Mouse (Mus musculus) stomach, embryonic 16.5 days (tissue): ENCODE results near the gene Mier3. TPM values are rescaled to one million over a fixed set of nuclear protein-coding genes. Genes with fewer than 3 reads are reported as not detected.

Experiments used
- ATAC-seq: fragments of 200-750 bp; cut with Nextera tagmentation; 2 replicates; pipeline ENCODE4 v1.8.0; 2017; ENCODE audit warnings: moderate number of reproducible peaks, moderate TSS enrichment; ENCODE audit not compliant: insufficient read depth, low FRiP score
- H3K27ac ChIP-seq: fragments of 300-500 bp; sonication (generic); 2 replicates; pipeline ENCODE4 v1.5.1; 2014; ENCODE audit warnings: low read length
- H3K27me3 ChIP-seq: fragments of 300-500 bp; sonication (generic); 2 replicates; pipeline ENCODE4 v1.6.1; 2014; ENCODE audit warnings: low read length, control low read depth, mixed read lengths; ENCODE audit not compliant: control insufficient read depth, insufficient read depth
- H3K36me3 ChIP-seq: fragments of 300-500 bp; sonication (generic); 2 replicates; pipeline ENCODE4 v1.6.1; 2014; ENCODE audit warnings: low read length; ENCODE audit not compliant: control insufficient read depth, insufficient read depth
- H3K4me1 ChIP-seq: fragments of 300-500 bp; sonication (generic); 2 replicates; pipeline ENCODE4 v1.6.1; 2014; ENCODE audit warnings: low read length, control low read depth, mixed read lengths; ENCODE audit not compliant: control insufficient read depth, insufficient read depth
- H3K4me2 ChIP-seq: fragments of 300-500 bp; sonication (generic); 2 replicates; pipeline ENCODE4 v1.6.1; 2014; ENCODE audit warnings: low read depth, low read length, mixed read lengths
- H3K4me3 ChIP-seq: fragments of 300-500 bp; sonication (generic); replicated peaks from 2 replicates; pipeline ENCODE4 v1.5.1; 2014; ENCODE audit warnings: mild to moderate bottlenecking, low read length
- H3K9ac ChIP-seq: fragments of 300-500 bp; sonication (generic); 2 replicates; pipeline ENCODE4 v1.6.1; 2014; ENCODE audit warnings: low read length
- H3K9me3 ChIP-seq: fragments of 300-500 bp; sonication (generic); replicated peaks from 2 replicates; pipeline ENCODE4 v1.6.1; 2016; ENCODE audit warnings: low read length, control low read depth; ENCODE audit not compliant: control insufficient read depth
- WGBS: fragments of 180-500 bp; shearing (Covaris S2); extraction: QIAGEN DNeasy Blood & Tissue Kit; methylation state at CpG from one replicate; pipeline ENCODE4 v1.1.7; 2014; 5-methylcytosine and 5-hydroxymethylcytosine counted together
- polyA plus RNA-seq: library from polyadenylated mRNA; unstranded; fragments of >200 nt; fragmentation: Nextera tagmentation; extraction: Ambion mirVana; gene quantifications from 2 replicates; pipeline ENCODE4 v1.2.1, GENCODE M21; 2015

Gene Mier3
- 18.2 and 18.6 TPM in 2 replicates for polyA plus RNA-seq

DNA sequence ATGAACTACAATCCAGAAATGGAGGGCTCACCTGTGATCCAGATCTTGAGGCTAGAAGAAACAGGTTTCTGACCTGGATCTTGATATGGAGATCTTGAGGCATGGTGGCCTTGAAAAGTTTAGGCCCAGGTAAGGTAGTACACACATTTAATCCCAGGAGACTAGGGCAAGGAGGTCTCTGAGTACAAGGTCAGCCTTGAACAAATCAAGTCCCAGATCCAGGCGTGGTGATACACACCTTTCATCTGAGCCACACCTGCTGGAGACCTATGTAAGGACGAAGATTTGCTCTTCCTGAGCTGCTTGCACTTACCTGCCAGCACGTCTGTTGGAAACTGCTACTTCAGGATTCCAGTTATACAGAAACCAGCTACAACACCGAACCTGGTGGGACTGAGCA, at the start of gene Mier3:
Mier3 (plus strand) TSS at position 301 of the 400 bp plus-strand sequence.
- H3K27ac ChIP-seq = no peak within 1 kb of the TSS
- H3K9ac ChIP-seq = no peak within 1 kb of the TSS
- H3K27me3 ChIP-seq = no peaks in the 10 kb centered on the region
- ATAC-seq = no peak
- peaks cover under 1% of the 10 kb centered on the region; the same call in 1 of the 2 replicates for H3K9me3 ChIP-seq
- H3K4me2 ChIP-seq = no peak within 1 kb of the TSS
- no peaks in the 10 kb centered on the region for H3K36me3 ChIP-seq
- no peak within 1 kb of the TSS for H3K4me3 ChIP-seq
- 81% methylated on average over 4 of the region's 4 CpGs for WGBS
- no peaks in the 10 kb centered on the region for H3K4me1 ChIP-seq

GRCm38 (mm10) chr13:111634163-111635160, 46.3 kb upstream of the Mier3 start:
- Histone ChIP-seq H3K4me3 (no peak overlapping the region), H3K4me2 (no peak overlapping the region), H3K9me3 (no peaks in the 10 kb centered on the region), H3K4me1 (no peaks in the 10 kb centered on the region), H3K27ac (no peak overlapping the region), H3K36me3 (no peaks in the 10 kb centered on the region), H3K27me3 (no peaks in the 10 kb centered on the region), H3K9ac (no peak overlapping the region)
- 72% methylated on average over 13 of the region's 16 CpGs for WGBS
- no peak for ATAC-seq

DNA sequence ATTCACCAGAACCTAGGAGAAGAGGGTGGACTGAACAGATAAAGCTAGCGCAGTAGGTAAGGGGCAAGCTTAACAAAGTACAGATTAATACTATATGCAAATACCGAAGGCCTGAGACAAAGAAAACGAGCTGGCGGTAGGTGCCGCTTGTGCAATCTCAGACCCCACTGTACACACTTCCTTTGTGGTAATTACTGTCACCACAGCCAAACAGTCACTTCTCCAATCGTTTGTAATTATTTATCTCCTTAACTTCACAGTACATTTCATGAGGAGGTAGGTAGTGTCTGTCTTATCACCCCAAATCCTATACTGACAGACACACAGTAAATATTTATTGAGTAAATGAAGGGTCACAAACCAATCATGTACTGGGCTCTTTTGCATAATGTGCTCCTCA, 40.5 kb upstream of the Mier3 start:
- Histone ChIP-seq H3K27me3 (no peaks in the 10 kb centered on the region), H3K4me3 (no peak overlapping the region), H3K4me1 (no peaks in the 10 kb centered on the region), H3K36me3 (no peaks in the 10 kb centered on the region), H3K27ac (no peak overlapping the region), H3K4me2 (no peak overlapping the region), H3K9me3 (no peaks in the 10 kb centered on the region), H3K9ac (no peak overlapping the region)
- ATAC-seq = no peak
- WGBS = 76% methylated on average over 6 of the region's 6 CpGs

- H3K4me1 ChIP-seq = no peaks in the 10 kb centered on the region
- H3K36me3 ChIP-seq = no peaks in the 10 kb centered on the region
- H3K27ac ChIP-seq = no peak overlapping the region
- H3K4me3 ChIP-seq = no peak overlapping the region
- H3K27me3 ChIP-seq = no peaks in the 10 kb centered on the region
- no peaks in the 10 kb centered on the region for H3K9me3 ChIP-seq
- ATAC-seq = no peak
- no peak overlapping the region for H3K4me2 ChIP-seq
- H3K9ac ChIP-seq = no peak overlapping the region
- WGBS = 72% methylated on average over 2 of the region's 2 CpGs
These were observed 37.1 kb upstream of the Mier3 start for GRCm38 (mm10) chr13:111643636-111644035.

DNA sequence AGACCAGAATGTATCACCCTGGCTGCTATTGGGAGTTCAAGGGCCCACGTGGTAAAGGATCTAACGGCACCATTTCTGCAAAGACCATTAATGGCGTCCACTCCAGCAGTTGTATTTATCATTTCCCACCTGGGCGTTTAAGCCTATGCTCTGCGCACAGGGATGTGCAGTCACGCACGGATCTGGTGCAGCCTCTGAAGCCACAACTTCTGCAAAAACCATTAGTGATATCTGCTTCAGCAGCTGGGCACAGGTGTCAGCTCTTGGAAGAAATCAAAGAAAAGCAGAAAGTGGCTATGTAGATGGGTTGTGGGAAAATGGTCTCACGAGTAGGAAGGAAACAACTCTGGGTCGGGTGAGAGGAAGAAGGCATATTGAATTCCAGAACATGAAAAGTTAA, 34.6 kb upstream of the Mier3 start:
- Histone ChIP-seq H3K36me3 (no peaks in the 10 kb centered on the region), H3K9ac (no peak overlapping the region), H3K27me3 (no peaks in the 10 kb centered on the region), H3K4me2 (no peak overlapping the region), H3K27ac (no peak overlapping the region), H3K9me3 (no peaks in the 10 kb centered on the region), H3K4me3 (no peak overlapping the region), H3K4me1 (no peaks in the 10 kb centered on the region)
- WGBS = 64% methylated on average over 9 of the region's 9 CpGs
- no peak for ATAC-seq

- no peak for ATAC-seq
These were observed 33.5 kb upstream of the Mier3 start for GRCm38 (mm10) chr13:111647279-111647678.

DNA sequence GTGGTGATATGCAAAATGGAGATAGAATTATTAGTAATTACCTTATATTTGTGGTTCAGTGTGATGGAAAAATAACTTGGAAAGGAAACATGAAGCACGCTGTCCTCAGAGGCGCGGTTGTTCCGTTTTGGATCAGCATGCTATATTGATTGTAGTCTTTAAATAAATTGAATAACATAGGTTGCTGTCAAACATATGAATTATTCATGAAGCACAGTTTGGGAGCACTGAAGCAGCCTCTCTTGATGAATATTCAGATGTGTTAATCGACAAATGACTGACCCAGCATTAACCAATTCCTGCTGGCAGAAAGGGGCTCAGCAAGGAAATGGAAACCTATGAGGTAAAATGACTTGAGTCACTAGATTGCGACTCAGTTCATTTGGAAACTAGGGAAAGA, 29.8 kb upstream of the Mier3 start:
- H3K36me3 ChIP-seq = no peaks in the 10 kb centered on the region
- H3K9me3 ChIP-seq = no peaks in the 10 kb centered on the region
- H3K4me2 ChIP-seq = no peak overlapping the region
- H3K4me3 ChIP-seq = no peak overlapping the region
- H3K9ac ChIP-seq = no peak overlapping the region
- H3K27me3 ChIP-seq = no peaks in the 10 kb centered on the region
- WGBS = 78% methylated on average over 6 of the region's 6 CpGs
- no peak for ATAC-seq
- no peaks in the 10 kb centered on the region for H3K4me1 ChIP-seq
- H3K27ac ChIP-seq = no peak overlapping the region

More at GRCm38 (mm10) chr13:111647279-111647678, 33.5 kb upstream of the Mier3 start:
- H3K4me2 ChIP-seq = no peak overlapping the region
- no peak overlapping the region for H3K27ac ChIP-seq
- no peaks in the 10 kb centered on the region for H3K27me3 ChIP-seq
- H3K9ac ChIP-seq = no peak overlapping the region
- no peaks in the 10 kb centered on the region for H3K4me1 ChIP-seq
- WGBS = 81% methylated on average over 4 of the region's 4 CpGs
- H3K9me3 ChIP-seq = no peaks in the 10 kb centered on the region
- H3K36me3 ChIP-seq = no peaks in the 10 kb centered on the region
- H3K4me3 ChIP-seq = no peak overlapping the region

DNA sequence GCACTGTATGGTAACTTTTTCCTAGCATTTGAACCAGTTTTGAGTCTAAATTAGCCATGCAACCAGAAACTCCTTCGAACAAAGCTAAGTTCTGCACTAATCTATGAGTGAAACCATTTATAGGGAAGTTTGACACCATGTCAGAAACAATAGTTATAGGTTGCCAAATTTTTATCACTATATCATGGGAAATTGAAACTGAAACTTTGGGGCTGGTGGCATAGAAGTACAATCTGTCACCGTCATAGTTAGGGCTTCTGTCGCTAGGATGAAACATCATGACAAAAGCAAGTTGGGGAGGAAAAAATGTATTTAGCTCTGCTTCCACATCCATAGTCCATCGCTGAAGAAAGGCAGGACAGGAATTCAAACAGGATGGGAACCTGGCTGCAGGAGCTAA, 25.5 kb upstream of the Mier3 start:
- no peaks in the 10 kb centered on the region for H3K9me3 ChIP-seq
- 86% methylated on average over 4 of the region's 4 CpGs for WGBS
- no peak overlapping the region for H3K4me3 ChIP-seq
- ATAC-seq = no peak
- no peak overlapping the region for H3K27ac ChIP-seq
- no peaks in the 10 kb centered on the region for H3K36me3 ChIP-seq
- H3K9ac ChIP-seq = no peak overlapping the region
- H3K4me1 ChIP-seq = no peaks in the 10 kb centered on the region
- no peak overlapping the region for H3K4me2 ChIP-seq
- H3K27me3 ChIP-seq = no peaks in the 10 kb centered on the region

GRCm38 (mm10) chr13:111655856-111656255, 24.9 kb upstream of the Mier3 start:
- Histone ChIP-seq H3K4me2 (no peak overlapping the region), H3K4me3 (no peak overlapping the region), H3K27ac (no peak overlapping the region), H3K9me3 (no peaks in the 10 kb centered on the region), H3K36me3 (no peaks in the 10 kb centered on the region), H3K9ac (no peak overlapping the region), H3K27me3 (no peaks in the 10 kb centered on the region), H3K4me1 (no peaks in the 10 kb centered on the region)
- 67% methylated on average over 2 of the region's 2 CpGs for WGBS
- ATAC-seq = no peak
